Mouse (Mus musculus) limb, embryonic 13.5 days (tissue): Measurements from ENCODE around the gene Slu7. TPM values are rescaled to one million over a fixed set of nuclear protein-coding genes. Genes with fewer than 3 reads are reported as not detected.

ENCODE experiments used
- ATAC-seq: fragments of 200-750 bp; cut with Nextera tagmentation; 2 replicates; pipeline ENCODE4 v1.8.0; 2017; ENCODE audit warnings: low read depth, moderate number of reproducible peaks, moderate TSS enrichment; ENCODE audit not compliant: low FRiP score
- H3K27ac ChIP-seq: fragments of 300-500 bp; sonication (generic); 2 replicates; pipeline ENCODE4 v1.5.1; 2015; ENCODE audit warnings: inconsistent platforms, mild to moderate bottlenecking, moderate library complexity
- H3K27me3 ChIP-seq: fragments of 300-500 bp; sonication (generic); 2 replicates; pipeline ENCODE4 v1.6.1; 2015; ENCODE audit warnings: mild to moderate bottlenecking, inconsistent platforms
- H3K36me3 ChIP-seq: fragments of 300-500 bp; sonication (generic); 2 replicates; pipeline ENCODE4 v1.6.1; 2015; ENCODE audit warnings: inconsistent platforms, mild to moderate bottlenecking, moderate library complexity
- H3K4me1 ChIP-seq: fragments of 300-500 bp; sonication (generic); 2 replicates; pipeline ENCODE4 v1.6.1; 2015; ENCODE audit warnings: inconsistent platforms
- H3K4me2 ChIP-seq: fragments of 300-500 bp; sonication (generic); replicated peaks from 2 replicates; pipeline ENCODE4 v1.6.1; 2015; ENCODE audit warnings: inconsistent platforms, mild to moderate bottlenecking, moderate library complexity
- H3K4me3 ChIP-seq: fragments of 300-500 bp; sonication (generic); 2 replicates; pipeline ENCODE4 v1.5.1; 2015; ENCODE audit warnings: moderate library complexity, mild to moderate bottlenecking, inconsistent platforms
- H3K9ac ChIP-seq: fragments of 300-500 bp; sonication (generic); 2 replicates; pipeline ENCODE4 v1.6.1; 2015; ENCODE audit warnings: mild to moderate bottlenecking, inconsistent platforms
- H3K9me3 ChIP-seq: fragments of 300-500 bp; sonication (generic); 2 replicates; pipeline ENCODE4 v1.6.1; 2016; ENCODE audit warnings: inconsistent platforms
- WGBS: fragments of 180-500 bp; shearing (Covaris S2); methylation state at CpG from one replicate; pipeline ENCODE4 v1.1.7; 2015; 5-methylcytosine and 5-hydroxymethylcytosine counted together
- polyA plus RNA-seq: library from polyadenylated mRNA; unstranded; fragments of >200 nt; fragmentation: Nextera tagmentation; extraction: Ambion mirVana; gene quantifications from 2 replicates; pipeline ENCODE4 v1.2.1, GENCODE M21; 2015

Gene Slu7
- polyA plus RNA-seq, 1 experiment from 2014 or later: 62.9 TPM

DNA sequence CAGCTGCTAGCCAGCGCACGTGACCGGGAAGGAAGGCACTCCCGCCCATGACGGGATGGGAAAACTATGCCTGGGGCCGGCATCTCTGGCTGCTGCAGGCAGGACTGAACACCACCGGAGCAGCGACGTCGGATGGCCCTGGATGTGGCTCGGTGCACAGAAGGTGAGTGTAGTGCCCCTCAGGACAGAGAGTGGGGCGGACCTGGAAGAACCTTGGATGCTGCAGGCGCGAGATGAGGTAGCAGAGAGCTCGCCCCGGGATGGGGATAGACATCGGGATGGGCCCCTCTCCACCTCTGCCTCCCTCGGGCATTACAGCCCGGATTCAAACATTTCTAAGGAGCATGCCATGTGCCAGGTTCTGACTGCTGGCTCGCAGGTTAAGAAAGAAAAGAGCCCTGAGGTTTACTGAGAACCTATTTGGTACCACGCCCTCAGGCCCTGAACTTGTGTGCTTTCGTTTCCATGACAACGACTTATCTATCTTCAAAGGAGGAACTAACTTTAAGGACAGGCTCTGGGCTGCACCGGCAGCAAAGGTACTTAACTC, 40.8 kb downstream of the Slu7 start, which contains the start of gene C1qtnf2:
C1qtnf2 (plus strand) TSS at position 52 of the 550 bp plus-strand sequence.
- WGBS: 3% methylated on average over 24 of the region's 24 CpGs
- peak within 1 kb of the TSS; percentile 35 for H3K4me3 ChIP-seq
- no peaks in the 10 kb centered on the region for H3K36me3 ChIP-seq
- H3K4me2 ChIP-seq: peak within 1 kb of the TSS; percentile 69
- H3K4me1 ChIP-seq: peaks cover 23% of the 10 kb centered on the region
- ATAC-seq: peak; percentile 62; the same call in 1 of the 2 replicates
- H3K9me3 ChIP-seq: no peaks in the 10 kb centered on the region
- H3K27me3 ChIP-seq: no peaks in the 10 kb centered on the region
- peak within 1 kb of the TSS; percentile 50; the same call in 1 of the 2 replicates for H3K9ac ChIP-seq
- H3K27ac ChIP-seq: 0 out of 2 replicates have a peak within 1 kb of the TSS, but pooled peaks have one; percentile 10

DNA sequence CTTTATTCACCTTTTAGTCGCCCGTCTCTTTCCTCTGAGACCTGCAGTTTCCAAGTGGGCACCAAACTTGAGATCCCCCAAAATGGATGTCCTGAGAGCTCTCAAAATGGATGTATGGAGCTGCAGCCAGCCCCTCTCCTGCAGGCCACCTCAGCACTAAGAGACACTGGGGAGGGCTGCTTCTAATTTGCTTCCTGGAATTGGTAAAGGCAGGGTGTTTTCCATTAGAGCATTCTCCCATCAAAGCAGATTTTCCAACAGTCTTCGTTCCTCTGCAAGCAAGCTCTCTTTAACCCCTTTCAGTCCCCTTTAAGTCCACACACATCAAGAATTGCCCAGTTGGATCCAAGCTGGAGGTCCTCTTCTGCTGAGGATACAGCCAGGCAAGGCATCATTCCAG, 45.8 kb downstream of the Slu7 start:
- Histone ChIP-seq H3K4me1 (peaks cover 67% of the 10 kb centered on the region), H3K4me3 (no peak overlapping the region), H3K27ac (peak overlapping the region; percentile 81; the same call in 1 of the 2 replicates), H3K4me2 (no peak overlapping the region), H3K27me3 (no peaks in the 10 kb centered on the region), H3K9me3 (no peaks in the 10 kb centered on the region), H3K36me3 (no peaks in the 10 kb centered on the region), H3K9ac (no peak overlapping the region)
- no peak for ATAC-seq
- WGBS: 67% methylated on average over 3 of the region's 3 CpGs

DNA sequence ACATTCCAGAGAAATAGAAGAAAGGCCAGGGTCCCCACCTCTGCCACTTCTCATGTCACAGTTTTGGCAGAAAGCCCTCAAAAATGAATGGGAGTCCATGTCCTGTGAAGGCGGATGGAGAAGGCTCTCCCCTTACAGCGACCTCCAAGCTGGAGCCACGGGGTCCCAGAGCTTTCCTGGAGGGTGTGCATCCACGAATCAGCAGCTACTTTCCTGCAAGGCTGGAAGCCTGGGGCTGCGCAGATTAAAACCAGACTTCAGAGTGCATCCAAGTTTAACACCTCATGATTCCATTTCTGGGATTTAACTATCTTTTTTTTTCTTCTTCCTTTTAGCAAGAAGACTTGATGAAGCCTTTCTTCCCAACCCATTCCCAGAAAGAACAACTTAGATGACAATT, 47.0 kb downstream of the Slu7 start:
- no peak for ATAC-seq
- no peaks in the 10 kb centered on the region for H3K36me3 ChIP-seq

DNA sequence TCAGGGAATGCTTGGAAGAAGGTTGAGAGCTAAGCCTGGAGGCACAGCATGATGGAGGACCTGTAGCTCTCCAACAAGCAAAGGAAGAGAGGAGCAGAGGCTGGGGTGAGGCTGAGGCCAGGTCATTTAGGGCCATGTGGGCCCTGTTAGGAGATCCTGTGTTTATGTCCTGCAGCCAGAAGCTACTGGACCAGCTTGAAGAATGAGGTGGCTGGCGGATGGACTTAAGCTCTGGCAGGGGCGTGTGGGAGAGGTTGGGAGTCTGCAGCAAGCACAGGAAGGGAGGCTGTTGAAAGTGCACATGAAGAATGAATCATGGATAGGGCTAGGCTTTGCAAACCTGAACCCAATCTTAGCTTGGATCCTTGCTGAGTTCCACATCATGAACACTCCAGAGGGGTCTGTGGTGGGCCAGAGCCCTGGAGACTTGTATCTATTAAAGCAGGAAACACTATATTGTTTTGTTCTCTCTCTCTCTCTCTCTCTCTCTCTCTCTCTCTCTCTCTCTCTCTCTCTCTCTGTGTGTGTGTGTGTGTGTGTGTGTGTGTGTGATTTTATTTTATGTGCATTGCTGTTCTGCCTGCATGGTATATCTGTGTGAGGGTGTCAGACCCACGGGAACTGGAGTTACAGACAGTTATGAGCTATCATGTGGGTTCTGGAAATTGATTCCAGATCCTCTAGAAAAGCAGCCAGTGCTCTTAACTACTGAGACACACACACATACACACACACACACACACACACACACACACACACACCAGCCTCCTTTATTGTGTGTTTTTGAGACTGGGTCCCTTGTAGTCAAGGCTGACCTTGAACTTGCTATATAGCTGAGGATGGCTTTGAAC, 48.4 kb downstream of the Slu7 start:
- peak overlapping the region; percentile 81 for H3K27ac ChIP-seq
- H3K4me2 ChIP-seq: peak overlapping the region; percentile 37
- no peak overlapping the region for H3K9ac ChIP-seq
- H3K27me3 ChIP-seq: no peaks in the 10 kb centered on the region
- no peaks in the 10 kb centered on the region for H3K9me3 ChIP-seq
- peaks cover 61% of the 10 kb centered on the region for H3K4me1 ChIP-seq
- no peaks in the 10 kb centered on the region for H3K36me3 ChIP-seq
- peak; percentile 60 for ATAC-seq
- WGBS: 14% methylated on average over 3 of the region's 3 CpGs
- H3K4me3 ChIP-seq: no peak overlapping the region

More for the DNA sequence above, 47.0 kb downstream of the Slu7 start:
- Histone ChIP-seq H3K9ac (no peak overlapping the region), H3K27me3 (no peaks in the 10 kb centered on the region), H3K27ac (peak overlapping the region; percentile 81; the same call in 1 of the 2 replicates), H3K4me2 (peak overlapping the region; percentile 37; the same call in 1 of the 2 replicates), H3K9me3 (no peaks in the 10 kb centered on the region), H3K4me3 (no peak overlapping the region), H3K4me1 (peaks cover 61% of the 10 kb centered on the region)
- WGBS: 23% methylated on average over 5 of the region's 5 CpGs

DNA sequence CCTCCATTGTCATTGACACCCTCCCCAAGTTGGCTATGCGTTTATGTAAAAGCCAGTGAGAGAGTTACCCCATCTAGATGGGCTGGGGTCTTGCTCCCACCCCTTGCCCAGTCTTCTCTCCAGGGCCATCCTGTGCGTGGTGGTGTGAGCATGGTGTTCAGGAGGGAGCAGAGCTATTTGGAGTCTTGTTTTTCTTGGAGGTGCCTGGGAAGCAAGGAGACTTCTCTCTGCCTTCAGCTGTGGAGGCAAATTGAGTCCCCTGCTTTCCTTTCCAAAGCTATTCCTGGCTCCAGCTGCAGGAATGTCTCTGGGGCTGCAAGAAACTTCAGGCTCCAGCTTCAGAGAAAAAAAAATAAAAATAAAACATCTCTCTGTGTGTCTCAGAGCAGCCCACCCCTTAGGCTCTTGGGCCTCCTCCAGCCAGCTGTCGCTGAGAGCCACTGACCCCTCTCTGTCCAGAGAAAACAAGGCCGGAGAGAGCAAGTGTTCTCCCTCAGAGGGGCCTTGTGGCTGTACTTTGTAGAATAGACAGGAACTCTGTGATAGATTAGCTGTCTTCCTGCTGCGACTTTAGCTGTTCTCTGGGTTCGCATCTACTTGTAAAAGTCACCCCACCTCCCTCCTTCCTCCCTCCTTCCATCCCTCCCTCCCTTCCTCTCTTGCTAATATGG, 49.7 kb downstream of the Slu7 start:
- no peaks in the 10 kb centered on the region for H3K36me3 ChIP-seq
- H3K27me3 ChIP-seq: no peaks in the 10 kb centered on the region
- WGBS: 16% methylated on average over 6 of the region's 6 CpGs
- H3K27ac ChIP-seq: peak overlapping the region; percentile 88
- peak overlapping the region; percentile 35 for H3K4me2 ChIP-seq
- peak; percentile 58; the same call in 1 of the 2 replicates for ATAC-seq
- H3K9me3 ChIP-seq: no peaks in the 10 kb centered on the region
- H3K4me3 ChIP-seq: no peak overlapping the region
- H3K9ac ChIP-seq: 0 out of 2 replicates have a peak overlapping the region, but pooled peaks have one; percentile 25
- H3K4me1 ChIP-seq: peaks cover 61% of the 10 kb centered on the region

DNA sequence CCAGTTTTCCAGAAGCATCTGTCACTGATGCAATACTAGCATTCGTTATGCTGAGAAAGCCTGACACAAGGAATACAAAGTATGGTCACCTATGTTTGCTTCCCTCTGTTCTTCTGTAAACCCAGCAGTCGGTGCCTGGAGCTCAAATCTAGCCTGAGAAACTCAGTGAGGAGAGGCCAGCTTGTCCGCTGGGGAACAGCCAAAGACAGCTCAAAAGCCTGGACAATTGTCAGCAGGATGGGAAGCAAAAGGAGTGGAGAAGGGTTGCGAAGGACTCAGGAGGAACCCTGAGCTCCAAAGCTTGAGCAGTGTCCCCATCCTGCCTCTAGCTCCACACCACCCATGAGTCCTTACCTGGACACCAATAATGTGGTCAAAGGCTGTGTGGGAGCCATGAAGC, 50.5 kb downstream of the Slu7 start:
- no peak for ATAC-seq
- Histone ChIP-seq H3K27ac (peak overlapping the region; percentile 88), H3K9ac (no peak overlapping the region), H3K4me3 (no peak overlapping the region), H3K27me3 (no peaks in the 10 kb centered on the region), H3K36me3 (no peaks in the 10 kb centered on the region), H3K9me3 (no peaks in the 10 kb centered on the region), H3K4me2 (no peak overlapping the region), H3K4me1 (peaks cover 57% of the 10 kb centered on the region)
- WGBS: 79% methylated on average over 4 of the region's 4 CpGs

DNA sequence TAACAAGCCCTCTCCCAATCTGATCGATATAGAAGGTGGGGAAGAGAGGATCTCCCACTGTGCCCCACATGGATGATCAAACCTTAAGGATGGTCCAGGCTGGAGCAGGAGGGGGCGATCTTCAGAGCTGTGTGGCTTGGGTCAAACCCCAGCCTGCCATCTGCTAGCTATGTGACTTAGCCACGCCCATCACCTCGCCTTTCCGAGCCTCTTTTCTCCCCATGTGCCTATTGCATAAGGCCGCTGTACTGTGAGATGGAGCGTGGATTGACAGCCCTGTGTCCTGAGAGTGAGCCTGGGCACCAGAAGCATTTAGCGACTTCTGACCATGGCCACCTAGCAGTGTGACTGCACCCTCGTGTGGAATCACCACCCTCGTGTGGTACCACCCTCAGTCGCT, 51.1 kb downstream of the Slu7 start:
- H3K36me3 ChIP-seq: no peaks in the 10 kb centered on the region
- no peak overlapping the region for H3K9ac ChIP-seq
- H3K27me3 ChIP-seq: no peaks in the 10 kb centered on the region
- 41% methylated on average over 11 of the region's 11 CpGs for WGBS
- H3K4me3 ChIP-seq: no peak overlapping the region
- H3K9me3 ChIP-seq: no peaks in the 10 kb centered on the region
- ATAC-seq: no peak
- peaks cover 51% of the 10 kb centered on the region for H3K4me1 ChIP-seq
- no peak overlapping the region for H3K27ac ChIP-seq
- no peak overlapping the region for H3K4me2 ChIP-seq

DNA sequence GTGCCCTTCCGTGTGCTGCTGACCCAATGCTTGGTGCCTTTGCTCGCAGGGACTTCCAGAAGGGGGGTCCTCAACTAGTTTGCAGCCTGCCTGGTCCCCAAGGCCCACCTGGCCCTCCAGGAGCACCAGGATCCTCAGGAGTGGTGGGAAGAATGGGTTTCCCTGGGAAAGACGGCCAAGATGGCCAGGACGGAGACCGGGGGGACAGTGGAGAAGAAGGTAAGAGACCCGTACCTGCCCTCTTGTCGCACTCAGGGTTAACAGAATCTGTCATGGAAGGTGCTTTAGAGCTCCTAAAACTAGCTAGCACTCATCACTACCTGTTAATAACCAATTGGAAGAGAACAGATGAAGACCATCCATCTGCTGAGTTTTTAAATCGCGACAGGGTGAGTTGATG, 52.3 kb downstream of the Slu7 start:
- Histone ChIP-seq H3K4me2 (no peak overlapping the region), H3K27me3 (no peaks in the 10 kb centered on the region), H3K9me3 (no peaks in the 10 kb centered on the region), H3K9ac (no peak overlapping the region), H3K4me3 (no peak overlapping the region), H3K36me3 (no peaks in the 10 kb centered on the region), H3K27ac (no peak overlapping the region), H3K4me1 (peaks cover 39% of the 10 kb centered on the region)
- ATAC-seq: no peak
- WGBS: 93% methylated on average over 9 of the region's 9 CpGs

DNA sequence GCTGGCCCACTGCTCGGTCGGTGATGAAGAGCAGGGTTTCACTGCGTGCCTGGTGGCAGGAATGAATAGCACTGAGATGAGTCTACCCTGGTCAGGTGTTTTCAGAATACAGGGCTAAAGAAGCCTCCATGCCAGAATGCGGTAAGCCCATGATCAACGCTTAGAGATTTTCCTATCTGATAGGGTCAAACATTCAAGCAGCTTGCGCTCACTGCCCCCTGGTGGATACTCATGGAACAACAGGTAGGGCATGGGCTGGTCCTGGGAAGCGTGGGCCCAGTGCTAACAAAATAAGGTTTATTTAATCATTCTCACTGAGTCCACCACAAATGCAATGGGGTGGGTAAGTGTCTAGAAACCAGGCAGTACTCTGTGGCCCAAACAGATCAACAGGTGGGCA, 59.1 kb downstream of the Slu7 start:
- Histone ChIP-seq H3K9ac (no peak overlapping the region), H3K4me3 (no peak overlapping the region), H3K27me3 (no peaks in the 10 kb centered on the region), H3K9me3 (no peaks in the 10 kb centered on the region), H3K4me1 (no peaks in the 10 kb centered on the region), H3K36me3 (no peaks in the 10 kb centered on the region), H3K27ac (no peak overlapping the region), H3K4me2 (no peak overlapping the region)
- WGBS: 33% methylated on average over 7 of the region's 7 CpGs
- ATAC-seq: peak; percentile 34; the same call in 1 of the 2 replicates

DNA sequence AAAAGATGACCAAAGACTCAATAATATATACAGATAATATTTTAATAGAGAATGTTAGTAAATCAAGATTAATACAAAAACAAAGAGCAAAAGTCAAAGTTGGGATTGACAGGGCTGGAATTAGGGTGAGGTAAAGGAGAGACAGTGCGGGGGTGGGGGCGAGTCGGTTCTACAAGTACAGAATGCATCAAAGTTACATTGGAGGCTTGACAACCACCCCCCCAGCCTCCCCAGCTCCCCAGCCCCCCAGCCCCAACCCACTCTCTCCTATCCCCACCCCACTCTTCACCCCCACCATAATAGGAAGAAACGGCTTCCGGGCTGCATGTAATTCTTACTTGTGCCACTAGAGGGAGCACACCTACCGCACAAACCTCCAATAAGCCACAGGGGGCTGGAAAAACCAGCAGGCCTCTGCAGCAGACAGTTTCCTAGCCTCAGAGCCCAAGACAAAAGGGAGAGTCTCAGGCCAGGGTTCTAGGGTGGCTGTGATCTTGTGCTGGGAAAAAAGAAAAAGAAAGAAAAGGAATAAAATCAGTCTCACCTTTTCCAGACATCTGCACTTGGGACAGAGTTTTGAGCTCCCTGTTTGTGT, 60.4 kb downstream of the Slu7 start:
- no peak overlapping the region for H3K4me2 ChIP-seq
- H3K27ac ChIP-seq: no peak overlapping the region
- no peaks in the 10 kb centered on the region for H3K4me1 ChIP-seq
- H3K9me3 ChIP-seq: no peaks in the 10 kb centered on the region; the same call in 1 of the 2 replicates
- H3K9ac ChIP-seq: no peak overlapping the region
- peak; percentile 81 for ATAC-seq
- WGBS: 22% methylated on average over 6 of the region's 6 CpGs
- H3K4me3 ChIP-seq: no peak overlapping the region
- no peaks in the 10 kb centered on the region for H3K27me3 ChIP-seq
- no peaks in the 10 kb centered on the region for H3K36me3 ChIP-seq

DNA sequence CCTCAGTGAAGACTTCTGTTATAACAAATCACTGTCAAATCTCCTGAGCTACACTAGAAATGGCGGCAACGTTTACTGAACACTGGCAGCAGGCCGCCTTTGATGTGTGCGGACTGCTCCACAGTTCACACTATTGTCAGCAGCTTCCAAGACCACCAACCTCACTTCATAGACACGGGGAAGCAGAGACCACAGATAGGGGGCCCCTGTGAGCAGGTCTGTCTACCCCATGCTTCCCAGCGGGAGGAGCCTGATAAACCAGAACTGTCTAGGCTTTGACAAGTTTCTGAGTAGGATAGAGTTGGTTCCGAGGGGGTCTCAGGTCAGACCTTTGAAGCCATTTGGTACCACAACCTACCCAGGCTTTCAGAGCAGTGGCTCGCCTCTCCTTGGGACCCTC, 61.5 kb downstream of the Slu7 start:
- Histone ChIP-seq H3K9ac (no peak overlapping the region), H3K36me3 (no peaks in the 10 kb centered on the region), H3K27me3 (no peaks in the 10 kb centered on the region), H3K4me3 (no peak overlapping the region), H3K4me2 (no peak overlapping the region), H3K4me1 (no peaks in the 10 kb centered on the region), H3K27ac (no peak overlapping the region), H3K9me3 (no peaks in the 10 kb centered on the region; the same call in 1 of the 2 replicates)
- WGBS: 46% methylated on average over 8 of the region's 8 CpGs
- no peak for ATAC-seq
